Mouse (Mus musculus): ENCODE measurements around the gene Osmr.
"Not testable (repeated sequence)": the region's sequence is repeated elsewhere in the genome, so short reads cannot be mapped to it uniquely, and the experiment has no call there.

Gene Osmr

DNA sequence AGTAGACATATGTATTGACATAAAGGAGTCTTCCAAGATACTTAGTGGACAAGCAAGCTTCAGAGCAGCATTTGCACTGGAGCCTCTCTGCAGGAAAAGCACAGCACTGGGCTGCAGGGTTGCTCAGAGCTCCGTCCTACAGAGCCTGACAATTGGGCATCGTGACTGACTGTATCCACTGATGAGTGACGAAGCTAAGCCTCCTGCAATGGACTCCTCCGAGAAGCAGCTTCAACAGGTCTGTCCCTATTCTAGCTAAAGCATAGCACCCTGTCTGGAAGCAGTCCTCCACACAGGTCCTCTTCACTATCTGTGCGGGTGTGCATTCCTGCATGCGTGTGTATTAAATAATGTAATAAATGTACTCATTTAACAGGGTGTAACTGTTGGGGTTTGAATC, 7.9 kb downstream of the Osmr start:
- in situ Hi-C loops (cut with MboI; ENCODE audit: low sequenced_read_pairs): no loop called here

DNA sequence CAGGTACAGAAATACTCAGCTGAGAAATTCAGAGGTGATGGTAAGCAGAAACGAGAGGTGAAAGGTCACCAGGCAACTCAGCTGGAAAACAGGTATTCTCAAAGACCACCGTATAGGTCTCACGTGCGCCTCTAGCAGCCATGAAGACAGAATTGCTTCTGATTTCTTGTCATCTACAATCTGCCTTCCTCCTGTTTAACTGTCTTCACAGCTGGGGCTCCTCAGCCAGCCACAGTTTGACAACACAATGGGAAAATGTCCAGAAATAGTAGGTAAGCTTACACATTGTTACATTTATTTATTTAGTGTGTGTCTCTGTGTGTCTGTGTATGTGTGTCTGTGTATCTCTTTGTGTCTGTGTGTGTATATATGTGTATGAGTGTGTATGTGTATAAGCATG, 12.6 kb downstream of the Osmr start:
- in situ Hi-C loops (cut with MboI; ENCODE audit: low sequenced_read_pairs): no loop called here

DNA sequence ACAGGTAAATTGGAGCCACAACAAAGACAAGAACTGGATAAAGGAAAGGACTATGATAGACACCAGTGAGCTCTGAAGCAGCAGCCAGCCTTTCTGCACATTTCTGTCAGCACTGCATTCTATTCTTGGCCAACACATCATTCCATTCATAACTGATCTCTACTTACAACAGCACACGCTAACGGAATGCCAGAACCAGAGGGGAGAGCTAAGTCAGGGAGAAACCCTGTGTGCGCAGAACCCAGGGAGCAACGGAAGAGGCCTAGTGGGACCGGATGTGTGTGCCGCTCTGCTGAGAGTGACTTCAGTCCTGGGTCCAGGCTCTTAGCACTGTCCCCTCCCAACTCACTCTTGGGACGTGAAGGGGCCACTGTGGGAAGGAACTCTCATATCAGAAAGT, 13.2 kb downstream of the Osmr start:
- in situ Hi-C loops (cut with MboI; ENCODE audit: low sequenced_read_pairs): no loop called here

DNA sequence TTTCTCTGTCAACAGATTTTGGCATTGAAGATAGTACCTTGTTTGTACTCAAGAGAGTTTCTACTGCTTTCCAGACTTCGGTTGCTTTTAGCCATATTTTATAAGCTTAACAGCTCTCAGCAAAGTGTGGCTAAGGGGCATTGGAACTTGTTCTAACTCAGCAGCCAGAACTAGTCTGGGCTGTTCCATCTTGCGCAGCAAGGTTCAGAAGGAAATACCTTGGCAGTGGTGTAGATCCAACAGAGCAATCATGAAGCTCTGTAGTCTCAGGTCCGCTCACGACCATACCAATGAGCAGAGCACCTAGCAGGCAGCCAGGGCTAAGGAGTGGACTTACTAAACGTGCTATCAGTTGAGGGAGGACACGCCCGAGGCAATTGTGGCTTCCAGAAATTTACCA, 15.0 kb downstream of the Osmr start:
- in situ Hi-C loops (cut with MboI; ENCODE audit: low sequenced_read_pairs): no loop called here

DNA sequence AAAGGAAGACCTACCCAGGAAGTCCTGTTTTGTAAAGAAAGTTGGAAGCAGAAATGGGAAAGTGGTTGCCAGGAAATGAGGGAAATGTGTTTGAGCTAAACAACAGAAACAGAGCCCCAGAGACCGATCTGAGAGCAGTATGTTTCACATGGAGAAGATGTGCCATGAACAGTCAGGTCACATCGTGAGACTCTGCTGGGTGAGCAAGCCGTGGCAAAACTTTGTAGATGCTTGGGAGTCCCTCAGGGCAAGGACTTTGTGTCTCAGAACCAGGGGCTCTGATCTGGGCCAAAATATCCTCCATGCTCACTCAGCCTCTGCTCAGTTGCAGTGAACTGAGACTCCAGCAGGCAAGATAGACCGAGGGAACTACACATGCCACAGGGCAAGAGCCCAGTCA, 15.9 kb downstream of the Osmr start:
- in situ Hi-C loops (cut with MboI; ENCODE audit: low sequenced_read_pairs): no loop called here

DNA sequence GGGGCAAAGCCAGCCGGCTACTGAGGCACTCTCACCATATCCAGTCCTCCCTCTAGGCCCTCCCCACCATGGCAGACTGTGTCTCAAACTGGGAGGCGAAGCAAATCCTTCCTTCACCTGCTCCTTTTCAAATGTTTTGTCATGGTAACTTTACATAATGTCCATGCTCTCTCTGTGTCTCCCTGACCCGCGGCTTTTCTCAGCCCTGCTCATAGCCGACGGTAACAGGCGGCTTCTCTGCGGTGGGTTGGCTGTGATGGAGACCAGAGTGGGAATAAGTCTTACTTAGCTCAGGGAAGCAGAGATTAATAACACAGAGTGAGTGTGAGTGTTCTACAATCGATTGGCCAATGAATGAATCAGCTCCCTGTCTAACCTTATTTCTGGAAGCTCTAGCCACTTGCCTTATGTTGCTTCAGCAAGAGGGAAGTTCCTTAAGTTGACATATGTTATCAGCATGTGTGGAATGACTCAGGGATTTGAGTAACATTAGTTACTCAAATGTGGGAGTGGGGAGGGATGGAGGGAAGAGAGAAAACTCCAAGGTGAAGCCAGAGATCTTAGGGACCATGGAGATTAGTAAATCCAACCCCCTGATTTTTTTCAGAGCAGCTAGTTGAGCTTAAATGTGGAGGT, 17.4 kb downstream of the Osmr start:
- in situ Hi-C loops (cut with MboI; ENCODE audit: low sequenced_read_pairs): no loop called here

DNA sequence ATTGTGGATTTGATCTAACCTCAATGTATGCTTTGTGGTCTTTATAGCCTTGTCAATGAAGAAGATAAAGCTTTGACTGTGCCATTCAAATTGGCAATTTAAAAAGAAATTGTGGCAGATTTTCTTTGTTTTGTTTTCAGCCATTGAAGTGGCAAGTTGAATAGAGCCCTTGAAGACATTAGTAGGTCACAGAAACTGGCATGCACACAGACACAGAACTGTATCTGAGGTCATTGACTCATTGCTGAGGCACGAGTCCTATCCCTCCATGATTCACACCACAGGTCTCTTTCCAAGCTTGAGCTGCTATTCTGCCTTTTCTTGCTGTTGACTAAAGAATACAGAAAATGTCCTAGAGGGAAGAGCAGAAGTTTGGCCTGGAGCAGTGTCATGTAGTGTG, 24.9 kb downstream of the Osmr start:
- in situ Hi-C loops (cut with MboI; ENCODE audit: low sequenced_read_pairs): no loop called here

DNA sequence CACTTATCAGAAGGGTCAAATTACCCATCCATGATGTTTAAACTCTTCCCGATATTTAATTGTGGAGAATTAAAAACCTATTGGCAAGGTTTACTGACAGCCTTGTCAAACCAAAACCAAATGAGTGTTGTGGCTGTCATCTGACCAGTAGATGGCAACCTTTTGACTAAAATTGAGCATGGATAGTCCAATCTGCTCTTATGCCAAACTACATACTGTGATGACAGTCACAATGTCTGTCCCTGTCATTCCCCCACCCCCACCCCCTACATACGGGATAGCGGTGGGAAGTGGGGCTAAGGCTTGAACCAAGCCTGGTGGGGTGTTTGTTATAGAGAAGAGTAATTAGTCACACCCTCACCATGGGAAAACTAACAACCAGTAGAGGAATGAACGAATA, 34.6 kb downstream of the Osmr start:
- in situ Hi-C loops (cut with MboI; ENCODE audit: low sequenced_read_pairs): no loop called here

DNA sequence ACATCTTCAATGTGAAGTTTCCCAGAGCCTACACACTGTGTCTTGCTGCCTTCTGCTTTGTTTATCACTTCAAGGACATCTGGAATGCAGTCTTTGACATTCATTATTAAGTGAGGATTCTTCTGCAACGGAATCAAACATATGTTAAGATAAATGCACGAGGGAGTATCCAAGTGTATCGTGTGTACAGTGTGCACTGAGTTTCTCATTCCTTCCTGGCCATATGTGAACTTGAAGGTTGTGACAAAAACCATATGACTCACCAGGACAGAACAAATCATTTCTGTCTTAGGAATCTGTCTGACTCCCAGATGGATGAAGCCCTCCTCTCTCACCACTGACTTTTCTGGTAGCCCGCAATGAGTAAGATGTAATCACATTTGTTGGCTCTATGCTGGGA, 59.0 kb downstream of the Osmr start:
- in situ Hi-C loops (cut with MboI; ENCODE audit: low sequenced_read_pairs): no loop called here

DNA sequence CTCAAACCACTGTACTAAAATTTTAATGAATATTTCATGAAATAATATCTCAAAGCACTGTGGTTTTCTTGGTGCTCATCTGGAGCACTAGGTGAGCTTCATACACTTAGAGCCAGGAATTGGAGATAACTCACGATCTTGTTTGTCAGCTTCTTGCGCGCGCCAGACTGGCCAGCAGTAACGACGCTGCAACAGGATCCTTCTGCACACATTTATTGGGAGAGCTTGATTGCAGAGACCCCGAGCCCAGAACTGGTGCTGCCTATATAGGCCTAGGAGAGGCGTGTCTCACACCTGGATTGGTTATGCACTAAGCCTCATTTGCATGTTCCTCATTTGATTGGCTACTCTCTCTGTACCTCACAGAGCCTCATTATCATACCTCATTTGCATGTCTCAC, 73.6 kb downstream of the Osmr start:
- in situ Hi-C loops (cut with MboI; ENCODE audit: low sequenced_read_pairs): not testable (repeated sequence)

DNA sequence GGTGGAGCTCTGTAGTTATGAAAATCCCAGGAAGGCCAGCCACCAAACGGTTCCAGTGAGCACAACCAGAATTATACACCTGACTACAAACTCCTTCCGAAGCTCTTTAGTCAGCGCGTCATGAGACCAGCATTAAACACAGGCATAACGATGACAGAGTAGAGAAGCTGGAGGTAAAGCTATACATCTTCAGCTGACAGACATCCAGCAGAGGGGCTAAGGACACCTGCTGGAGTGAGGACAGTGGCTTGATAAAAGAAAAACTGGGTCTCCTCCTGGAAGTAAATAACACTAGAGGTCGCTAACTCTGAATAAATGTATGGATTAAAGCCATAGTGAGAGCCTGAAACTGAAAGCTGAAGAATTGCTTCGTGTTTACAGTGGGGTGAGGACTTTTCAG, 81.9 kb downstream of the Osmr start:
- in situ Hi-C loops (cut with MboI; ENCODE audit: low sequenced_read_pairs): no loop called here

DNA sequence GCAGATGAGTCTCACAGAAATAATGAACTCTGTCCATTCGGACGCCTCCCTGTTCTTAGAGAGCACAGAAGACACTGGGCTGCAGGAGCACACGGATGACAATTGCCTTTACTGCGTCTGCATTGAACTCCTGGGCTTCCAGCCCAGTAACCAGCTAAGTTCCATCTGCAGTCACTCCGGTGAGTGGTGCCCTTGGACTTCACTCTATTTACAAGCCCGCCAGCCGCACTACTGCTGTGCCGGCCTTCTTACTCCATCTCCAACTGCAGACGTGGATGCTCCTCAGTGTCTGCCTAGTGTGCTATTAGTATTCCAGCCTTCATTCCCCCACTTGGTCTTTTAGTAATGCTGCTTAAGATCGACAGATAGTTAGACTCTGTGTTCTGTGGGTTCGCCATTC, 83.1 kb downstream of the Osmr start:
- in situ Hi-C loops (cut with MboI; ENCODE audit: low sequenced_read_pairs): no loop called here

DNA sequence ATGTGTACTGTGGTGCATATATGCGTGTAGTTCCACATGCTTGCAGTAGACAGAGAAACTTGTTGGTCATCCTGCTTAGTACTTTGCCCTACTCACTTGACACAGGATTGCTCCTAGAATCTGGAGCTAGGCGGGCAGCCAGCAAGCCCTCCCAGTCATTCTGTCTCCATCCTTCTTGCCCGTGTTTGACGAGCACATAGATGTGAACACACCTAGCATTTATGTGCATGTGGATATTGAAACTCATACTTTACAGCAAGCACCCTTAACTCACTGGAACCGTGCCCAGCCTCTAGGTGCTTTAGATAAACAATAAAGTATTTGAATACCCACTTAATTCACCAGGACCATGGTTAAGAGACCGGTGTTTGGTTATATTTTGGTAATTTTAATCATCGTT, 84.8 kb downstream of the Osmr start:
- in situ Hi-C loops (cut with MboI; ENCODE audit: low sequenced_read_pairs): no loop called here

DNA sequence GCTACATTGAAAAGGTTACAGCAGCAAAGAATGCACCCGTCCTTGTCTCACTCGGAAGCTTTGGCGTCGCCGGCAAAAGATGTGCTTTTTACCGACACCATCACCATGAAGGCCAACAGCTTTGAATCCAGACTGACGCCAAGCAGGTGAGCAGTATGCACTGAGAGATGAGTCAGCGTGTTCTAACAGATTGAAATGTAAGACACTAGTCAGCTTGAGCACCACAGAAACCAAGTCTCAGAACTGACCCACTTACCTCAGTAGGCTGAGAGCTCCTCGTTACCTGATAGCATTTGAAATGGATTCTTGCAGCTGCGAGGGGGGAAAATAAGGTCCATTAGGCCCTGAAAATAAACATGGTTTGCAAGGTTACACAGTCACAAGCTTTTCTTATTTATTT, 87.5 kb downstream of the Osmr start:
- in situ Hi-C loops (cut with MboI; ENCODE audit: low sequenced_read_pairs): no loop called here

DNA sequence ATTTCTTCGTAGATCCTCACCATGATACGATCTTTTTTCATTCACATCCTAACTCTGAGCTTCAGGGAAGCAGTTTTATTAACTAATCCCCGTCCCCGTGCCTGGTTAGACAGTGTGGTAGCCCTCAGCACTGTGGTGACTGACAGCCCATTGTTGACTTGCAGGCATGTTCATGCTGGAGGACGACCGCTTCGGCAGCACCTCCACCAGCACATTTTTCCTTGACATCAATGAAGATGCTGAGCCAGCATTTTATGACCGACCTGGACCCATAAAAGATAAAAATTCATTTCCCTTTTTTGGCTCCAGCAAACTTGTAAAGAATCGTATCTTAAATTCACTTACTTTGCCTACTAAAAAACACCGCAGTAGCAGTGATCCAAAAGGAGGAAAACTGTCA, 88.6 kb downstream of the Osmr start:
- in situ Hi-C loops (cut with MboI; ENCODE audit: low sequenced_read_pairs): no loop called here

DNA sequence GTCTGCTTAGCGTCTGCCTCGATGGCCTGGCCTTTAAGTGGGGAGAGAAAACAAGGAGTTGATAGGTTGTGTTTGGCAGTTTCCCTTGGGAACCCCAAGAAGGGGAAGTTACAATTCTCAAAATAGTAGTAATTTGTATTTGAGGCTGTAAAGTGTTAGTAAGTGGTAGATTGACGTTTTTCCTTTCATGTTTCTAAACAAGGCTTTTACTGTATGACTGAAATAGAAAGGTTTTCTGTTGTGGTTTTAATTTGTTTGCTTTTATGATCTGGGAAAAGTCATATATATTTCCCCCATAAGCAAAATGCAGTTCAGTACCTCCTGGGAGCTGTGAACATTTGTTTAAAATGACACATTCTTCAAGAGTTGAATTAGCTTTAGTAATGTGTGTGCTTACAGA, 102.5 kb downstream of the Osmr start:
- in situ Hi-C loops (cut with MboI; ENCODE audit: low sequenced_read_pairs): no loop called here

Measured in CH12F3 (cell line).